Mouse (Mus musculus) MEL (cell line): Measurements from ENCODE around the gene Kin.

Source experiments
- BHLHE40 ChIP-seq: IDR thresholded peaks from 2 replicates; pipeline ENCODE4 v1.6.1; 2012; ENCODE audit warnings: low read depth, mild to moderate bottlenecking, inconsistent platforms, low read length, improper control_type of control experiment, borderline replicate concordance
- CTCF ChIP-seq, 3 experiments: IDR thresholded peaks in 2 of 3; conservative IDR thresholded peaks in 1 of 3; 2 replicates each; pipeline ENCODE4 v1.5.1; 2011 to 2012; ENCODE audit warnings: low read length in 3 of 3, low read depth in 2 of 3, mild to moderate bottlenecking in 2 of 3, improper control_type of control experiment in 1 of 3, inconsistent platforms in 1 of 3, mixed read lengths in 1 of 3, moderate library complexity in 1 of 3; ENCODE audit not compliant: control insufficient read depth in 1 of 3, insufficient read depth in 1 of 3, poor library complexity in 1 of 3, severe bottlenecking in 1 of 3
- EP300 ChIP-seq, 2 experiments: IDR thresholded peaks; 2 replicates each; pipeline ENCODE4 v1.6.1; 2011; ENCODE audit warnings: improper control_type of control experiment in 2 of 2, low read length in 2 of 2, low read depth in 1 of 2, mild to moderate bottlenecking in 1 of 2
- GABPA ChIP-seq: IDR thresholded peaks from 2 replicates; pipeline ENCODE4 v1.6.1; 2012; ENCODE audit warnings: low read depth, mild to moderate bottlenecking, inconsistent platforms, low read length, improper control_type of control experiment, moderate library complexity
- GATA1 ChIP-seq: IDR thresholded peaks from 2 replicates; pipeline ENCODE4 v1.6.1; 2011; ENCODE audit warnings: low read depth, low read length, improper control_type of control experiment
- MAFK ChIP-seq: IDR thresholded peaks from 2 replicates; pipeline ENCODE4 v1.6.1; 2011; ENCODE audit warnings: low read depth, mild to moderate bottlenecking, low read length, improper control_type of control experiment, borderline replicate concordance
- MAX ChIP-seq: IDR thresholded peaks from 2 replicates; pipeline ENCODE4 v1.6.1; 2011; ENCODE audit warnings: low read length, improper control_type of control experiment
- MEF2A ChIP-seq: IDR thresholded peaks from 2 replicates; pipeline ENCODE4 v1.6.1; 2014; ENCODE audit warnings: low read depth, mild to moderate bottlenecking, inconsistent platforms, low read length, improper control_type of control experiment; ENCODE audit not compliant: poor library complexity, insufficient replicate concordance, severe bottlenecking; ENCODE audit errors: extremely low read depth
- POLR2A ChIP-seq, 2 experiments: IDR thresholded peaks; 2 replicates each; pipeline ENCODE4 v1.6.1; 2011 to 2012; ENCODE audit warnings: low read length in 2 of 2, mild to moderate bottlenecking in 2 of 2, control low read depth in 1 of 2, improper control_type of control experiment in 1 of 2, low read depth in 1 of 2, moderate library complexity in 1 of 2; ENCODE audit not compliant: control insufficient read depth in 1 of 2, insufficient read depth in 1 of 2, poor library complexity in 1 of 2
- POLR2AphosphoS2 ChIP-seq: IDR thresholded peaks from 2 replicates; pipeline ENCODE4 v1.6.1; 2011; ENCODE audit warnings: low read length, improper control_type of control experiment
- POLR2AphosphoS5 ChIP-seq: IDR thresholded peaks from 2 replicates; pipeline ENCODE4 v1.6.1; 2012; ENCODE audit warnings: low read depth, borderline replicate concordance, mild to moderate bottlenecking, inconsistent platforms, low read length, moderate library complexity, mixed read lengths
- TBP ChIP-seq: IDR thresholded peaks from 2 replicates; pipeline ENCODE4 v1.8.0; 2011; ENCODE audit warnings: low read depth, low read length, improper control_type of control experiment
- ZKSCAN1 ChIP-seq: IDR thresholded peaks from 2 replicates; pipeline ENCODE4 v1.6.1; 2012; ENCODE audit warnings: low read depth, mild to moderate bottlenecking, inconsistent platforms, low read length, improper control_type of control experiment, moderate library complexity

DNA sequence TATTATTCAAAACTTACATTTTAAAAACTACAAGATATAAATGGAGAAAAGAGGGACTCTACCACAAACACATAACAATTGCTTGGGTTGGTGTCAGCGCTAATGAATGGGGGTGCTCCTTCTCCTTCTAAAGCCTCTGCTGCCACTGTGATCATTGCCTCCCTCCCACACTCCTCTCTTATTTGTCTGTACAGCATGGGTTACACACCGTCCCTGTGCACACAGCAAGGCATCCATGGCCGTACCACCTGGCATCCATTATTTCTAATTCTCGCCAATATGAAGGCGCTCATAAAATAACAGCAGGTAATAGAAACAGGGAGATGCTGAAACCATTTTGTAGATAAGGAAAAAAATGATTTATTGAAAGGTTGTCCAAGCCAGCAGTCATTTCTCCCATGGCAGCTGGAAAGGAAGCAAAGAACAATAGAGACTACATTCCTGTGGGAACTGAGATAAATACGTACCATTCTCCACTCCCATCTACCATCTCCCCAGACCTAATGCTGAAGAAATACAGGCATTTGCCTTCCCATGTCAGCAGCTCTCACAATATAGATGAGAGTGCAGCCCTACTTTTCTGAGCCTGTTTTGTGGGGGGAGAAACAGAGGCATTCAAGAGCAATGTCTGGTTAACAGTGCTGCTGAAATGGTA, 28.3 kb downstream of the Kin start:
- TF ChIP-seq POLR2AphosphoS5 (no peak), CTCF (IDR thresholded peaks at IDR 0.05 in 2 of 3, conservative IDR thresholded peaks at IDR 0.05 in 1 of 3; ENCODE audit: control insufficient read depth in 1 of 3, insufficient read depth in 1 of 3, low read depth in 2 of 3, low read length in 3 of 3, poor library complexity in 1 of 3, severe bottlenecking in 1 of 3) (no peak), MEF2A (no peak), POLR2AphosphoS2 (no peak), MAFK (no peak), TBP (no peak), POLR2A (IDR thresholded peaks at IDR 0.05; ENCODE audit: control insufficient read depth in 1 of 2, insufficient read depth in 1 of 2, low read depth in 1 of 2, low read length in 2 of 2, poor library complexity in 1 of 2) (no peak), MAX (no peak), BHLHE40 (no peak), ZKSCAN1 (no peak), GABPA (no peak), EP300 (IDR thresholded peaks at IDR 0.05; ENCODE audit: low read depth in 1 of 2, low read length in 2 of 2) (no peak), GATA1 (no peak)
